Mouse (Mus musculus): Measurements from ENCODE around the gene Rpl23. TPM values are rescaled to one million over a fixed set of nuclear protein-coding genes. Genes with fewer than 3 reads are reported as not detected.
"Not testable (repeated sequence)": the region's sequence is repeated elsewhere in the genome, so short reads cannot be mapped to it uniquely, and the experiment has no call there.

The Rpl23 gene
- total and polyA plus RNA-seq, 3 experiments = 255 to 1,694 (median 589) TPM

GRCm38 (mm10) chr11:97742157-97742556 lies 40.1 kb downstream of the Rpl23 start:
- TF ChIP-seq CTCF (IDR thresholded peaks at IDR 0.05; ENCODE audit: low read depth, low read length) (no peak), TAL1 (conservative IDR thresholded peaks at IDR 0.05; ENCODE audit: low read depth, low read length) (no peak), GATA2 (IDR thresholded peaks at IDR 0.05; ENCODE audit: borderline replicate concordance, low read depth, low read length) (no peak), POLR2AphosphoS5 (IDR thresholded peaks at IDR 0.05; ENCODE audit: insufficient replicate concordance, low read depth, low read length) (no peak), GATA1 (IDR thresholded peaks at IDR 0.05; ENCODE audit: borderline replicate concordance, low read length) (no peak)
- Histone ChIP-seq H3K9me3 (replicated peaks) (no peaks in the 10 kb centered on the region), H3K27me3 (ENCODE audit: insufficient read depth, low read length) (no peaks in the 10 kb centered on the region), H3K4me3 (ENCODE audit: low read depth, low read length) (no peak overlapping the region), H3K4me1 (ENCODE audit: insufficient read depth, low read depth, low read length) (peaks cover 43% of the 10 kb centered on the region), H3K36me3 (replicated peaks) (peaks cover 54% of the 10 kb centered on the region)
- ATAC-seq (ENCODE audit: extremely low read depth, insufficient number of reproducible peaks, low FRiP score, poor library complexity, severe bottlenecking) = no peak
- DNase-seq (ENCODE audit: low spot score) = no peak

- no peak for ATAC-seq (ENCODE audit: extremely low read depth, insufficient number of reproducible peaks, low FRiP score, poor library complexity, severe bottlenecking)
- Histone ChIP-seq H3K9me3 (replicated peaks) (no peaks in the 10 kb centered on the region), H3K27me3 (ENCODE audit: insufficient read depth, low read length) (no peaks in the 10 kb centered on the region), H3K36me3 (replicated peaks) (peaks cover 53% of the 10 kb centered on the region), H3K4me3 (ENCODE audit: low read depth, low read length) (no peak overlapping the region), H3K4me1 (ENCODE audit: insufficient read depth, low read depth, low read length) (peaks cover 34% of the 10 kb centered on the region)
- DNase-seq (ENCODE audit: low spot score) = no peak
- TF ChIP-seq CTCF (IDR thresholded peaks at IDR 0.05; ENCODE audit: low read depth, low read length) = no peak
- no peak for TF ChIP-seq TAL1 (conservative IDR thresholded peaks at IDR 0.05; ENCODE audit: low read depth, low read length)
- TF ChIP-seq GATA2 (IDR thresholded peaks at IDR 0.05; ENCODE audit: borderline replicate concordance, low read depth, low read length) = no peak
- TF ChIP-seq GATA1 (IDR thresholded peaks at IDR 0.05; ENCODE audit: borderline replicate concordance, low read length) = no peak
- TF ChIP-seq POLR2AphosphoS5 (IDR thresholded peaks at IDR 0.05; ENCODE audit: insufficient replicate concordance, low read depth, low read length) = no peak
Observed at GRCm38 (mm10) chr11:97740190-97740589, 42.0 kb downstream of the Rpl23 start.

- ATAC-seq (ENCODE audit: extremely low read depth, insufficient number of reproducible peaks, low FRiP score, poor library complexity, severe bottlenecking) (no peak), DNase-seq (ENCODE audit: low spot score) (no peak)
- TF ChIP-seq CTCF (IDR thresholded peaks at IDR 0.05; ENCODE audit: low read depth, low read length) (no peak), POLR2AphosphoS5 (IDR thresholded peaks at IDR 0.05; ENCODE audit: insufficient replicate concordance, low read depth, low read length) (no peak), TAL1 (conservative IDR thresholded peaks at IDR 0.05; ENCODE audit: low read depth, low read length) (no peak), GATA2 (IDR thresholded peaks at IDR 0.05; ENCODE audit: borderline replicate concordance, low read depth, low read length) (no peak), GATA1 (IDR thresholded peaks at IDR 0.05; ENCODE audit: borderline replicate concordance, low read length) (no peak)
- H3K4me1 ChIP-seq (ENCODE audit: insufficient read depth, low read depth, low read length) = peaks cover 30% of the 10 kb centered on the region
- no peaks in the 10 kb centered on the region for H3K27me3 ChIP-seq (ENCODE audit: insufficient read depth, low read length)
- peaks cover 58% of the 10 kb centered on the region for H3K36me3 ChIP-seq (replicated peaks)
- no peaks in the 10 kb centered on the region for H3K9me3 ChIP-seq (replicated peaks)
- no peak overlapping the region for H3K4me3 ChIP-seq (ENCODE audit: low read depth, low read length)
Observed at GRCm38 (mm10) chr11:97739155-97739554, 43.1 kb downstream of the Rpl23 start.

- H3K36me3 ChIP-seq (replicated peaks) = peaks cover 63% of the 10 kb centered on the region
- no peak overlapping the region for H3K4me3 ChIP-seq (ENCODE audit: low read depth, low read length)
- 0 out of 2 replicates have a peak, but pooled peaks have one; percentile 12 for TF ChIP-seq CTCF (IDR thresholded peaks at IDR 0.05; ENCODE audit: low read depth, low read length)
- TF ChIP-seq GATA1 (IDR thresholded peaks at IDR 0.05; ENCODE audit: borderline replicate concordance, low read length) = no peak
- peaks cover 26% of the 10 kb centered on the region for H3K4me1 ChIP-seq (ENCODE audit: insufficient read depth, low read depth, low read length)
- DNase-seq (ENCODE audit: low spot score) = no peak
- ATAC-seq (ENCODE audit: extremely low read depth, insufficient number of reproducible peaks, low FRiP score, poor library complexity, severe bottlenecking) = no peak
- H3K27me3 ChIP-seq (ENCODE audit: insufficient read depth, low read length) = no peaks in the 10 kb centered on the region
- H3K9me3 ChIP-seq (replicated peaks) = no peaks in the 10 kb centered on the region
Observed at GRCm38 (mm10) chr11:97738703-97739102, 43.5 kb downstream of the Rpl23 start.

GRCm38 (mm10) chr11:97737600-97737999 lies 44.6 kb downstream of the Rpl23 start:
- H3K36me3 ChIP-seq (replicated peaks) = peaks cover 67% of the 10 kb centered on the region
- no peaks in the 10 kb centered on the region for H3K9me3 ChIP-seq (replicated peaks)
- no peak for DNase-seq (ENCODE audit: low spot score)
- no peak for ATAC-seq (ENCODE audit: extremely low read depth, insufficient number of reproducible peaks, low FRiP score, poor library complexity, severe bottlenecking)
- H3K4me3 ChIP-seq (ENCODE audit: low read depth, low read length) = no peak overlapping the region
- H3K4me1 ChIP-seq (ENCODE audit: insufficient read depth, low read depth, low read length) = peaks cover 15% of the 10 kb centered on the region
- TF ChIP-seq GATA1 (IDR thresholded peaks at IDR 0.05; ENCODE audit: borderline replicate concordance, low read length) (no peak), POLR2AphosphoS5 (IDR thresholded peaks at IDR 0.05; ENCODE audit: insufficient replicate concordance, low read depth, low read length) (no peak), GATA2 (IDR thresholded peaks at IDR 0.05; ENCODE audit: borderline replicate concordance, low read depth, low read length) (no peak), TAL1 (conservative IDR thresholded peaks at IDR 0.05; ENCODE audit: low read depth, low read length) (no peak), CTCF (IDR thresholded peaks at IDR 0.05; ENCODE audit: low read depth, low read length) (no peak)
- no peaks in the 10 kb centered on the region for H3K27me3 ChIP-seq (ENCODE audit: insufficient read depth, low read length)

- H3K9me3 ChIP-seq (replicated peaks) = no peaks in the 10 kb centered on the region
- no peak for TF ChIP-seq TAL1 (conservative IDR thresholded peaks at IDR 0.05; ENCODE audit: low read depth, low read length)
- no peak for TF ChIP-seq GATA2 (IDR thresholded peaks at IDR 0.05; ENCODE audit: borderline replicate concordance, low read depth, low read length)
- no peak for TF ChIP-seq CTCF (IDR thresholded peaks at IDR 0.05; ENCODE audit: low read depth, low read length)
- TF ChIP-seq POLR2AphosphoS5 (IDR thresholded peaks at IDR 0.05; ENCODE audit: insufficient replicate concordance, low read depth, low read length) = no peak
- no peak for TF ChIP-seq GATA1 (IDR thresholded peaks at IDR 0.05; ENCODE audit: borderline replicate concordance, low read length)
- no peak for DNase-seq (ENCODE audit: low spot score)
- no peaks in the 10 kb centered on the region for H3K27me3 ChIP-seq (ENCODE audit: insufficient read depth, low read length)
- ATAC-seq (ENCODE audit: extremely low read depth, insufficient number of reproducible peaks, low FRiP score, poor library complexity, severe bottlenecking) = no peak
- H3K4me3 ChIP-seq (ENCODE audit: low read depth, low read length) = no peak overlapping the region
- H3K36me3 ChIP-seq (replicated peaks) = peaks cover 69% of the 10 kb centered on the region
- peaks cover 8% of the 10 kb centered on the region for H3K4me1 ChIP-seq (ENCODE audit: insufficient read depth, low read depth, low read length)
Observed at GRCm38 (mm10) chr11:97736645-97737044, 45.6 kb downstream of the Rpl23 start.

- H3K27me3 ChIP-seq (ENCODE audit: insufficient read depth, low read length); H3K4me3 ChIP-seq (ENCODE audit: low read depth, low read length); H3K9me3 ChIP-seq (replicated peaks); ATAC-seq (ENCODE audit: extremely low read depth, insufficient number of reproducible peaks, low FRiP score, poor library complexity, severe bottlenecking); DNase-seq (ENCODE audit: low spot score); H3K4me1 ChIP-seq (ENCODE audit: insufficient read depth, low read depth, low read length): not testable (repeated sequence)
- peaks cover 71% of the 10 kb centered on the region for H3K36me3 ChIP-seq (replicated peaks)
Observed at GRCm38 (mm10) chr11:97734810-97735209, 47.4 kb downstream of the Rpl23 start.
